Mouse (Mus musculus) gastrocnemius, postnatal 10 days (tissue): ENCODE results near the gene Pafah1b2. TPM values are rescaled to one million over a fixed set of nuclear protein-coding genes. Genes with fewer than 3 reads are reported as not detected.

Source experiments
- DNase-seq: peaks from one replicate; pipeline ENCODE4 v3.0.0; 2021; ENCODE audit warnings: mixed read lengths
- total RNA-seq, 2 experiments: library from RNA; stranded (reverse); gene quantifications; 2 replicates each; pipeline ENCODE4 v1.2.3; 2021

The Pafah1b2 gene
- total RNA-seq, 2 experiments from 2014 or later, result 62.5 to 73.1 TPM

DNA sequence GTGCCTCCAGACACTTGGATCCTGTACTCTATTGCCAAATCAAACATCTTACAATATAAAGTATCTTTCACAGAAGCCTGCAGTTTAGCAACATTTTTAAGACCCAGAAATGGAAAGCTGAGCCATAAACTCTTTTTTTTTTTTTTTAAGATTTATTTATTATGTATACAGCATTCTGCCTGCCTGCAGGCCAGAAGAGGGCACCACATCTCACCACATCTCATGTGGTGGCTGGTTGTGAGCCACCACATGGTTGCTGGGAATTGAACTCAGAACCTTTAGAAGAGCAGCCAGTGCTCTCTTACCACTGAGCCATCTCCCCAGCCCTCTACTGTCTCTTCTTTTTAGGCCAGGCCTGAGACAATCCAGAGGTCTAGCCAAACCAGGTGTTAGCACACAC lies 31.2 kb downstream of the Pafah1b2 start:
- DNase-seq, result no peak

DNA sequence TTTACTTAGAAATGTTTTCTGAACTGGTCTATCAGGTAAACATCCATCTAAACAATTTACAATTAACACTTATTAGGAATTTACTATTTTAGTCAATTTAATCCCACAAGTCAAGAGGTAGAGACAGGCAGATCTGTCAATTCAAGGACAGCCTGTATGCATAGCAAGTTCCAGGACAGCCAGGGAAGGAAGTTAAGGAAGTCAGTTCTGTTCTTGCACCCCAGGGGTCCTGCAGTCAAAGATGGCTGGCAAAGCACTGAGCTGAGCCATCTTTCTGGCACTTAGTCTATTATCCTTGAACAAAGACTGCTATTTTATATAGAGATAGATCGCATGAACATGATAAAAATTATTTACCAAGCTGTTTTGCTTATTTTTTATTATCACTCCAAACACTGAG lies 31.9 kb downstream of the Pafah1b2 start:
- DNase-seq, result no peak

DNA sequence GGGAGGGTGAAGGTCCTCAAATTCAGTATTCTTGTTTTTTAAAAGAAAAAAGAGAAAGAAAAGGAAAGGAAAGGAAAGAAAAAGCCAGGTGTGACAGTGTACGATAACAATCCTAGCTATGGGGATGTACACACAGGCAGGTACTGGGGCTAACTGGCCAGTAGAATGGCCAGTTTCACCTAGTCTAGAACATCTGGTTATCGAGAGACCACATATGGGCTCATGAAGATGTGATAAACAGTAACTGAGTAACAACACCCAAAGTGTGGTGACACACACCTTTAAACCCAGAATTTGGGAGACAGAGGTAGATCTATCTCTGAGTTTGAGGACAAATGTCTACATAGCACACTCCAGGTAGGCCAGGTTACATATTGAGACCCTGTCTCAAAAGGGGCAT lies 32.7 kb downstream of the Pafah1b2 start:
- DNase-seq, result no peak

DNA sequence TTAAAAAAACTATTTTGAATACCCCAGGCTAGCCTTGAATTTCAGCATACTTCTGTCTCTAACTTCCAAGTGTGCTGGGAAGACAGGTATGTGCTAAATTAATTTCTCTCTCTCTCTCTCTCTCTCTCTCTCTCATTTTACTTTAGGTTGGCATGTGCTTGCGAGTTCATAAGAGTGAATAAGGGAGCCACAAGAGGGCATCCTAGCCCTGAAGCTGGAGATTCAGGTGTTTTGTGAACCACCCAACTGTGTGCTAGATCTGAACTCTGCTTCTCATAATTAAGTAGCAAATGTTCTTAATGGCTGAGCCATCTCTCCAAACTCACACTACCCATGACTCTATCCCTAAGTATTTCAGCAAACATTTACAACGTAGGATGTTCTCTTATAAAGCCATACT lies 35.6 kb downstream of the Pafah1b2 start:
- DNase-seq, result no peak

DNA sequence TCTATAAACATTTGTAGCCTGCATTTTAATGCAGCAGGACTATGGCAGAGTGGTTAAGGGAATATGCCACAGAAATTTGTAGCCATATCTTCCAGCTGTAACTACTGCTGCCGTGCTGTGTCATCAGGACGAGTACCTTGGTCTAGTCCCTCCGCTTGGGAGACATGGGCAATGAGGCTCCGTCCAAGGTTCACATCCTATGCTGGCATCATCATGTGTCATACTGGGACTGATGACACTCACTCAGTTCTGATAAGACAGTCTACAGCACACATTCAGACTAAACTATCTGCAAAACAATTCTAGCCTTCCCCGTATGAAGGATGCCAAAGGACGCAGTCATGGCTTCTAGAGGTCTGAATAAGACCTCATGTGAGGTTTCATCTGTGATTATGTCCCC lies 48.9 kb downstream of the Pafah1b2 start:
- no peak for DNase-seq

DNA sequence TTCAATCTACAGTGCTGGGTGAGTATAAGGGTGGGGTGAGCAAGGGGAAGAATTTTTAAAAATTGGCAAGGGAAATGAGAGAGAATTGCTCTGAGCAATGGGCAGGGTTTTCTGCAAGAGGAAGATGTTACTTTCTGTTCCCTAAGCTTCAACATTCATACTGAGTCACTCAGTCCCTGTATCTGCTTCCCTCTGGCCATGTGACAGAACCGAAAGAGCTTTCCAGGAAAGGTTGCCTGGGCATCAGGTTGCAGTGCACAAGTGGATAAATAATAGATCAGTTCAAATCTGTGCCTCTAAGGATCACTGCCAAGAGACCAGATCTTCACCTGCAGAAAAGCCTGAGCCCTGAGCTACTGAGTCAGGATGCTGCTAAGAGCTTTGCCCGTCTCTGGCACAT lies 50.6 kb downstream of the Pafah1b2 start:
- no peak for DNase-seq

DNA sequence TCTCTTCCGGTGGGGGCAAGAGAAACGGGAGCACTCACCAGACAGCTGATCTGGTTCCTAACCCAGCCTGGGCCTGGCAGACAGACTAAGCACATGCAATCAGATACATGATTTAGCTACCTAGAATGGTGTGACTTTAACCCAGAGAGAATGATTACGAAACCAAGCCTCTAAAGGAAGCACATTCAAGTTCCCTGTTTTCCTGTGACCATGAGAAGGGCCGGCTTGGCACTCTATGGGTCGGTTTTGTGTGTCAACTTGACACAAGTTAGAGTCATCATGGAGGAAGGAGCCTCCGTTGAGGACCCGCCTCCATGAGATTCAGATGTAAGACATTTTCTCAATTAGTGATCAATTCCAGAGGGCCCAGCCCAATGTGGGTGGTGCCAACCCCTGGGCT lies 52.8 kb downstream of the Pafah1b2 start:
- DNase-seq, result no peak

DNA sequence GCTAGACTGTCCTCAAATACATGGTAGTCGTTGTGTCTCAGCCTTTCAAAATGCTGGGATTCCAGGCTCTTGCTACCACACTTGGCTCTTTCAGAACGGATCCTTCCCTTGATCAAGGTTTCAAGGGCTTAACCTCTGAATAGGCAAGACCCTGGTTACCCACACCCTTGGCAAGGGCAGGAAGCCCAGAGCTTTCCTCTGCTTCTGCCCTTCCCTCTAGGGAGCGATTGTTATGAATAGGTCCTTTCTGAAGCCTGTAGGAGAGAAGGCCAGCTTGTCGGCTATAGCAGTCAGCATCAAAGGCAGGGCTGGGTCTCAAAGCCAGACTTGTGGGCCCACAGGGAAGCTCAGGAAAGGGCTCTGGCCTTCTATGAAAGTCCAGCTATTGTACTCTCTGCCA lies 53.6 kb downstream of the Pafah1b2 start:
- no peak for DNase-seq

DNA sequence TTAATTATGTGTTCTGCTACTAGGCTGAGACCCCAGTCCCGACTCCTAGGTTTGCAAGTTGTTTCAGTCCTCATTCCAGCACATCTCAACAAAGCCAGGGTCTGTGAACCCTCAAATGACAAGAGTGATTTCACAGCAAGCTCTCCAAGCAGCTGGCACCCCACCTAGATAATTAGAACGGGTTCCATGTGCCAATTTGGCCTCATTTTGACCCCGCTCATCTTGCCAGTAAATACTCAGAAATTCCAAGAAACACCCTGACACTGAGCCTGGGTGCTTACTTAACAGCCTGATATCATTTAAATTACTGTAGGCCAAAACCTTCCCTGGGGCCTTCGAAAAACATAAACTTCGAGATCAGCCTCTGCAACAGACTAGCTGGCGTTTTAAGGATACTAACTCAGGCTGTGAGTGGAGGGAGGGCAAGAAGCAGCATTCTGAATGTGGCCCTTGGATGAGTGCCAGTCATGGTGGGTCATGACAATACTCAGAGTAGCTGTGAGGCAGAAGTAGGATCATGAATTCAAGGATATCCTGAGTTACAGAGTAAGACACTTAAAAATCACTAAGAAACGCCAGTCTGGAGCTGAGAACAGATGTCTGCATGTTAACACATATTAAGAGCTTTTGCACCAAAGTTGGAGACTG lies 54.3 kb downstream of the Pafah1b2 start:
- DNase-seq, result no peak

DNA sequence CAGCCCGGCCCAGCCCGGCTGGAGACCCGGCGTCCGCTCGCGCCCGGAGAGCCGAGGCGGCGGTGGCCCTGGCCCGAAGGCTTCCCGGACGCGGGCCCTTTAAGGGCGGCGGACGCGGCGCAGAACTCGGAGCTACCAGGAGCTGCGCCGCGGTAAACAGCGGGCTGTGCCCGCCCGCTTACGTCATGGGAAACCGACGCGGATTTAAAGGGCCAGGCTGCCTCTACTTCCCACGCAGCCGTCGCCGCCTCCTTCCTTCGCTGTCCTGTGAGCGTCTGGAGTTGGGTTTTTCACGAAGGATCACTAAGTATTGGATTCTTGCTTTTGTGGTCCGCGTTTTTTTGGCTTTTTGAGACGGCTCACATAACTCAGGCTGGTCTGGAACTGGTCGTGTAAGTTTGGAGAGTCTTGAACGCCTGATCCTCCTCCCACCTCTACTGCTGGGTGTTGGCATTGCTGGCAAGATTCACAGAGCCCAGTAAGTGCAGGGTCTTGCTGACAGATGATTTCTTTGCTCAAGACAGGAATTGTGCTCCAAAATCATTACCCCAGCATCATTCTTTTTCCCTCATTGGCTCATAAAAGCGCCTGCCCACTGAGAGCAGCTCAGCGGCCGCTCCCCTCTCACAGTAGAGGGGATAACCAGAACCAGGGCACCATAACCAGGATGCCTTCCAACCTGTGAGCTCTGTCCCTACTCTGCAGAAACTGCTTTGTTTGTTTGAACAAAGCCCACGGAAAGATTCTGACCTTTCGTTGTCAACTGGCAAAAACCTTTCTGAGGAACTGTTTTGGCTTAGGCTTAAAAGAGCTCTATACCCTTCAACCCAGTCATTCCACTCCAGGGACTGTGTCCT lies 57.2 kb downstream of the Pafah1b2 start, which contains the start of gene Sidt2:
TSS of gene Sidt2 (minus strand) at position 152 of the 857 bp plus-strand sequence.
- peak; percentile 86 for DNase-seq

DNA sequence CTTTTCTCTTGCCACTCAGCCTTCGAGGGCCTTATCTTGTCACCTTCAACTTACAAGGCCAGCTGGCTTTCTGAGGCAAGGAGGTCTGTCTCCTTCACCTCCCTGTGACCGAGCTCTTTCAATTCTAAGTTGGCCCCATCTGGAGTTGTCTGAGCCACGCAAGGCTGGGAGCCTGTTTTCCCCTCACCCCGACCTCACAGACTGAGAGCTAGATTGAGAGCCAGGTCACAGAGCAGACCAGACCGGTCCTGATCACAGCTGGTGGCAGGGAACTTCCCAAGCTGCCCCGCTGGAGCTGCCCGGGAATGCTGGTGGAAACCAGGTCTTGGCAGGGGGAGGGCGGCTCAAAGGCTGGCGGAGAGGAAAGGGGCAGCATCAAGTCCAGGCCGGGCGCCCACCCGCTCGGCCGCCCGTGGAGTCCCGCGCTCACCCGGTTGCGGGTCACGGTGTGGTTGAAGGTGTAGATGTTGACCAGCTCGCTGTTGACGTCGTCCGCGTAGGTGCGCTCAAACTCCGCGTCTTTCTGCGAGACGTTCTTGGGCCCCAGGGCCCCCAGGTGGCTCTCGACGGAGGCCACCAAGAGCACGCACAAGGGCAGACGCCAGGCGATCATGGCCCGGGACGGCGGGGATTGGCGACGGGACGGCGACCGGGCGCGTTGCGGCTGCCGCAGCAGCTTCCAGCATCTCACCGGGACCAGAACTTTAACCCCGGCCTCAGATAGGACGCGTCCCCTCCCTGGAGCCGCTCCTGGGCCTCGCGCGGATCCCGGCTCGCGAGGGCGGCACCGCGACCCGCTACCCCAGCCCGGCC lies 58.0 kb downstream of the Pafah1b2 start:
- DNase-seq, result peak; percentile 52

DNA sequence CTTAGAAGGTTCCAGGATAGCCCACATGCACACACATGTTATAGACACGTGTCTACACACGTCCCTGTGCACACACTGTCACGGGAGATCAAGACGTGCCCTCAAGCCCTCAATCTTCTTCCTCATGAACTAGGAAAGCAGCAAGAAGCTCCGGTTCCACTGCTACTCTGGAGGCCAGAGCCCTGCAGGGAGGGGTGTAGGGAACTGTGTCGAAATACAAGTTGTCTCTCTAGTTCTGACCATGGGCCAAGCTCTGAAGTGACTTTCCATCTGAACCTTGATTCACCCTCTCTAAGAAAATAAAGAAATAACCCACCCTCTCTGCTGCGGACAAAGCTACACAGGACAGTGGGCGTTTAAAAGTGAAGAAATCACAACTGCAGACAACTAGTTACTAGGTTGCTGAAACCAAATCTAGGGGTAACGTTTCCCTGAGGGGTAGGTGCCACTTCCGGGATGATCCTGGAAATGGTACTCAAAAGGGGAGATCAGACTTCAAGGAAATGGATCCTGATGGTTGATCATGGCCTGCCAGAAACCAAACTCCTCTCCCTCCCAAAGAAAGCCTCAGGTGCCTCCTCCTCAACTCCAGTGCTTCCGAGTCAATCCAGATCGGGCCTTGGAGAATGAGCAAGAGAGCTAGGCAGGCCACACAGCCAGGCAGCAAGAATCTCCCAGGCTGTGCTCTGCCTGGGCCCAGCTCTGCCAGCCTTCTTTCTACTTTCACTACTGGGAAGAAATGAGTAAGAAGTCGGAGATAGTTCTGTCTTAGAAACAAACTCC lies 58.8 kb downstream of the Pafah1b2 start:
- DNase-seq, result no peak

DNA sequence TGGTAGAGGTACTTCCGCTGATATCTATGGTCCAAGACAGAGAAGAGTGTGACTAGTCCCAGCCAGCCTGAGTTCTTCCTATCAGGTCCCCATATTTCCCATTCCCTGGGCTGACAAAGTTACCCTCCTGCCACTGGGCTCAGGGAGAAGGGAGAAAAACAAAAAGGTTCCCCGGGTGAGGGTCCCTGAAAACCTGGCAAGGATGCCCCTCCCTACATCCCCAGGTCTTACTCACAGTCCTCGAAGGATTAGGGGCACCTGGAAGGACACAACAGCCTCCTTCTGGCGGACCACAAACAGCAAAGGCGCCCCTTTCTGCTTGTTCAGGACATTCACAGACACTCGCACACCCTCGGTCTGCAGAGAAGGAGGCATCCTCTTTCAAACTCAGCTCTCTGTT lies 59.6 kb downstream of the Pafah1b2 start:
- no peak for DNase-seq

DNA sequence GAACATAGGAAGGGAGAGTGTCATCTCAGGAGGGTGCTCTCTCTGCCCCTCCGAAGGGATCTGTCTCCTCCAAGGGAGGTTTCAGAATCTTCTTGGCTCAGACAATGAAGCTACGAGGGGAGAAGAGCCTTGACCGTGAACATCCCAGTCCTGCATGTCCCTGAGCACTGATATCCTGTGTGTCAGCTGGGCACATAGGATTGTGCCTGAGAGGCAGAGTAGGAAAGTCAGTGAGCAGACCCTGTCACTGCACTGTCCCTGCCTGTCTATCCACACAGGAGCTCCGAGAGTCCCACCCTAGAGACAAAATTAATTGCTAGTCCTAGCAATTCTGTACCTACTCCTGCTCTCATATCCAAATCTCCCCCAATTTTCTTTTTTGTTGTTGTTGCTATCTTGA lies 60.4 kb downstream of the Pafah1b2 start:
- DNase-seq, result no peak

DNA sequence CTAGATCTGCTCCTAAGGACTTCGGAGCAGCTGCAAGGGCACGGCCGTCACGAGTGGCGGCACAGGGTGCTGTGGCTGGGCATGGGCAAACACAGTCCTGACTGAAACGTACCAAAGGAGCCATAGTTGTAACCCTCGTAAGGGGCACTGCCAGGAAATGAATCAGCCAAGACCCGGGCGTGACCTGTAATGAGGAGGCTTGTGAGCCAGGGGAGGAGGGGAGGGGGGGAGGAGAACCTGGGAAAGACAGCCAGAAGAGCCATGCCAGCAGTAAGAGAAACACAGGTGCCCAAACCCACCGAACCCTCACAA lies 65.7 kb downstream of the Pafah1b2 start:
- no peak for DNase-seq

DNA sequence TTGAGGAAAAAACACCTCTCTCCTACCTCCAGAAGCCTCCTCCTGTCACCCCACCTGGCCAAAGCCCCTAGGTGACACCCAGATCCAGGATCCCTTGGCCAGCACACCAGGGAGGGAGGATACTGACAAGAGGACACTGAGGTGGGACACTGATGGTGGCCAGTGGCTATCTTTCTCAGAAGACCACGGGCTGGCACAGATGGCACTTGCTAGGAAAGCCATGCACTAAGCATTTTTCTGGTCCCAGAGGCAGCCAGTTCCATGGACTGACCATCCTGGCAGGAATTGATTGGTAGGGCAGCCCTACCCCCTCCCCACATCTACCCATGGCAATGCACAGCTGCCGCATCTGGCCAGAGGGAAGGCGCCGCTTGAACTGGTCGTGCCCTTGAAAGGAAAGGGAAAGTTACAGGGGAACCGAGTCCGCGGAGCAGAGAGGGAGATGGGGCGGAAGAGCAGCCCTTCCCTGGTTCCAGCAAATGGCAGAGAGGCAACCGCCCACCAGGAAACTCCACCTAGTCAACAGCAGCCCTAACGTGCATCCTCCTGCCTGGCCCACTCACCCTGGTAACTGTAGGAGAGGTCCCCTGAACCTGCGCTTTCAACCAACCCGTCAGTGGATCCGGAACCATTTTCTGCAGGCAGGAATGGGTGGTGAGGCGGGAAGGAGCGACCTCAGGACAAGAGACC lies 66.2 kb downstream of the Pafah1b2 start:
- DNase-seq, result no peak

DNA sequence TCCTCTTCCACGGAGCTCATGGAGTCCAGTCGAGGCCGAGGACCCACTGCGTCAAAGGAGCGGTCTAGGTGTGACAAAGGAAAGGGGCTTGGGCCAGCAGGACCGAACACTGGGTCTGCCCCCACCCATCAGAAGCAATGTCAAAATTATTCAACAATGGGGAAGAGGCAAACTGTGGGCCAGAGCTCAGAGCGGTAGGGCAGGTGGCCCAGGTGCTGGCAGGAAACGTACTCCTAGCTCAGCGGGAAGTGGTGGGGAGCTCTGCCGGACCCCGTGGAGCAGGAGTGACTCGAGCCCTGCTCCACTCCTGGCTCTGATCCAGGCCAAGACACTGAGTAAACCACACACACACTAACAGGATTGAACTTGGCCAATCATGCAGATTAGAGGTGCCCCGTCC lies 66.8 kb downstream of the Pafah1b2 start:
- no peak for DNase-seq

DNA sequence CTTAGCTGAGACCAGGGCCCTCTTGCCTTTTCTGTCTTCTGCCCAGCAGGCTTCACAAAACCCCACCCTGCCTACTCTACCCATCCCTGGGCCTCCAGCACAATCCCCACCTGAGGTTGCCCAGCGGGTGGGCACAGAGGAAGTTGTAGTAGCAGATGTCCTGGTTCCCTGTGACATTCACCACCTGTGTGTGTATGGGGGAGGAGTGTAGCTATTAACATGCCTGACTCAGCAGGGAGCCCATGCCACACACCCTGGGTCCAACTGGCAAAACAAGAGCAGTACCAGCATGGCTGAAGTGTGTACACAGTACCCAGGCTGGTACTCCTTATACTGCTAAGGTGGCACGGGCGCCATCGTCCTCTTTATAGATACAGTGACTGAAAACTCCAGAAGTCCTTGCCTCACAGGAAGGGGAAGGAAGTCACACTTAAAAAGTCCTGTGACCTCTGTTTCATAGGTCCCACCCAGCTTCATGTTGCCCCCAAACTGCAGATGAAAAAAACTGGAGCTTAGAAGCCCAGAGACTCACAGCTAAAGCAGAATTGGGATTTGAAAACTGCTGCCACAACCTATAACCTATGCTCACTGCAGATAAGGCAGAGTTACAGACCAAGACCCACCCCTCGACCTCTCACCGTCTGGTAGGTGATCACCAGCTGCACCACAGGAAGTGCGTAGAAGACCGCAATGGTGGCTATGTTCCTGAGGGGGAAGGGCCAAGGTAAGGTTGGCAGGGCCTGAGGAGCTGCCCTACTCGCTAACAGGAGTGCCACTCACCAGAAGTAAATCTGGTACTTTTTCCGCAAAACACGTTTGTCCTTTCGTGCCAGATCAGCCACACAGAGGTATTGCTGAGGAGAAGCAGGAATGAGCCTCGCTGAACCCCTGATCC lies 67.7 kb downstream of the Pafah1b2 start:
- DNase-seq, result no peak

DNA sequence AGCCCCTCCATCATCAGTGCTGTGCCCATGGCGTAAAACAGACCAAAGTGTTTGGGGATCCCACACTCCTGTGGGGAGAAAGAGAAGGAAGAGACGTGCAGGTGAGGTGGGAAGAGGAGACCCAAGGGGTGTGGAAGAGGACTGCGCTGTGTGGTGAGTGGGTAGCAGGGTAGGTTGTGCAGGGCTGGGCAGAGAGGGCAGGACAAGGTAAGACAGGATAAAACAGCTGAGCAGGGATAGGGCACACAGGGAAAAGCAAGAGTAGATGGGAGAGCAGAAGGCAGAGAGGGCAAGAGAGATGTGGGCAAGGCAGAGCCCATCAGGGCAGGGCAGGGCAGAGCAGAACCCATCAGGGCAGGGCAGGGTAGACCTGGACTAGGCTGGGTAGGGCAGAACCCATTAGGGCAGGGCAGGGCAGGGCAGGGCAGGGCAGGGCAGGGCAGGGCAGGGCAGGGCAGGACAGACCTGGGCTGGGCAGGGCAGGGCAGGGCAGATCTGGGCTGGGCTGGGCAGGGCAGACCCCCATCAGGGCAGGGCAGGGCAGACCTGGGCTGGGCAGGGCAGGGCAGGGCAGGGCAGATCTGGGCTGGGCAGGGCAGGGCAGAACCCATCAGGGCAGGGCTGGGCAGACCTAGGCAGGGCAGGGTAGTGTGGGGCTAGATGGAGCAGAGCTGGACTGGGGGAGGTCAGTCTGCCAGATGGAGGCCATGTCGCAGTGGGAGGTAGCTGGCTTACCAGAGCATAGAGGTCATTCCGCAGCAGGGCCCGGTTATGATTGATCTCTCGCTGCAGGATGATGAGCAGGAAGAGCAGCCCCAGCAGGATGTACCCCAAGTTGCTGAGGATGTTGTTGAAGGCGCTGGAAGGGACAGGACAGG lies 68.6 kb downstream of the Pafah1b2 start:
- DNase-seq, result no peak

DNA sequence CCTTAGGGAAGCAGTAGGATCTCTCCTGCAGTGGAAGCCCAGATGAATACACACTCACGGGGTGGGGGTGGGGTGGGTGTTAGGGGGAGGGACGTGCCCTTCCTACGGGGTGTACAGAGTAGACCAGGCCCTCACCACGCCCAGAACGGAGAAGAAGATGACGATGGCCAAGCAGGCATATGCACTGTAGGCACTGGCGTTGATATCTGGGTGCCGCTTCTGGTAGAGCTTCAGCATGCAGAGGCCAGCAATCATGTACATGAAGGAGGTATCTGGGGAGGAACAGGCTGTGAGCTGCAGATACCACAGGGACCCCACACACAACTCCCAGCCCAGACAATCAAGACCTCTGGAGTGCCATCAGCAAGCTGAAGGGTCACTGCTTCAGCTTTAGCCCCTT lies 69.6 kb downstream of the Pafah1b2 start:
- no peak for DNase-seq
